Mouse (Mus musculus): ENCODE results near the gene Grik4.

DNA sequence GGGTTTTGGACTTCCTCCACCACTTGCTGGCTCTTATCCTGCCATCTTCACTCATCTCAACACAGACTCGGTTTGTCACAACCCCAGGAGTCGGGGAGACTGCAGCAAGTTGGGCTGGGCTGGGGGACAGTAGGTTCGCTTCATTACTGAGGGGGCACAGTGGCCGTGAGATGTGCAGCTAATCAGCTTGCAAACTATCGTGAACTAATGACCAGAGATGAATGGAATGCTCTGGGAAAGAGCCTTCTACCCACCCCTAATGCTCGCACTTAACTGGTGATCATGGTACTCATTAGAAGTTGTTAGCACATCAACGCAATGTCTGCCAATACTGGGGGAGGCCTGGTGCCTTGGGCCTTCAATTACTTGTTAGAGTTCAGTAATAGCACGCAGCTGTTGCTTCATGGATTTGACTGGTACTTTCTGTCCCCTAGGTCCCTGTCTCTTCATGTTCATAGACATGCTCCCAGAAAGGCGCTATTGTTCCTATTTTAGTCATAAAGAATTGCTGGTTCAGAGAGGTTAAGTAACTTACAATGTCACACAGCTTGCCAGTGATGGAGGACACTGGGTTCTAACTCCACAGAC lies 211.5 kb downstream of the Grik4 start:
- TF ChIP-seq CTCF (IDR thresholded peaks at IDR 0.05; ENCODE audit: borderline replicate concordance, control insufficient read depth, extremely low read depth, insufficient read depth, low read length, poor library complexity): no peak
- TF ChIP-seq POLR2A (IDR thresholded peaks at IDR 0.05; ENCODE audit: control insufficient read depth, extremely low read depth, insufficient read depth, low read length, poor library complexity): no peak

Measured in thymus, adult 2 months (tissue).